Mouse (Mus musculus) forebrain, embryonic 15.5 days (tissue): ENCODE results near the gene H2-Ob. TPM values are rescaled to one million over a fixed set of nuclear protein-coding genes. Genes with fewer than 3 reads are reported as not detected.

Experiments
- polyA plus RNA-seq: library from polyadenylated mRNA; unstranded; fragments of >200 nt; fragmentation: Nextera tagmentation; extraction: Ambion mirVana; gene quantifications from 2 replicates; pipeline ENCODE4 v1.2.1, GENCODE M21; 2015

H2-Ob gene
- polyA plus RNA-seq, 1 experiment from 2014 or later = not detected

Other genes starting within 250 kb of the H2-Ob start
- gene H2-K1, start 238.6 kb upstream of the H2-Ob start, polyA plus RNA-seq = 8.1 and 13.0 TPM in 2 replicates
- gene Ring1, start 214.2 kb upstream of the H2-Ob start, polyA plus RNA-seq = 21.9 and 22.9 TPM in 2 replicates
- gene H2-Ke6, start 210.8 kb upstream of the H2-Ob start, polyA plus RNA-seq = 64.4 and 74.3 TPM in 2 replicates
- gene Slc39a7, start 207.2 kb upstream of the H2-Ob start, polyA plus RNA-seq = 148 and 156 TPM in 2 replicates
- gene Rxrb, start 207.1 kb upstream of the H2-Ob start, polyA plus RNA-seq = 58.2 and 64.5 TPM in 2 replicates
- 2.0 and 2.1 TPM in 2 replicates for gene Col11a2, start 199.5 kb upstream of the H2-Ob start, polyA plus RNA-seq
- gene H2-Oa, start 146.6 kb upstream of the H2-Ob start, polyA plus RNA-seq = 0.15 TPM in 1 of 2 replicates, not detected in the other
- gene H2-DMa, start 119.4 kb upstream of the H2-Ob start, polyA plus RNA-seq = 12.9 and 13.0 TPM in 2 replicates
- 132 and 133 TPM in 2 replicates for gene Brd2, start 116.3 kb upstream of the H2-Ob start, polyA plus RNA-seq
- 1.0 and 1.4 TPM in 2 replicates for gene H2-DMb2, start 95.6 kb upstream of the H2-Ob start, polyA plus RNA-seq
- gene H2-DMb1, start 85.8 kb upstream of the H2-Ob start, polyA plus RNA-seq = 0.88 and 0.91 TPM in 2 replicates
- gene Tap1, start 51.4 kb upstream of the H2-Ob start, polyA plus RNA-seq = 1.5 and 1.6 TPM in 2 replicates
- gene Psmb9, start 51.1 kb upstream of the H2-Ob start, polyA plus RNA-seq = 0.73 and 1.1 TPM in 2 replicates
- gene Psmb8, start 41.2 kb upstream of the H2-Ob start, polyA plus RNA-seq = 2.3 and 2.6 TPM in 2 replicates
- 1.3 and 1.7 TPM in 2 replicates for gene Tap2, start 35.4 kb upstream of the H2-Ob start, polyA plus RNA-seq
- gene H2-Ab1, start 18.8 kb downstream of the H2-Ob start, polyA plus RNA-seq = 0.86 and 1.2 TPM in 2 replicates
- 0.23 TPM in 1 of 2 replicates, not detected in the other for gene H2-Aa, start 48.9 kb downstream of the H2-Ob start, polyA plus RNA-seq
- 1.1 and 1.6 TPM in 2 replicates for gene H2-Eb1, start 67.0 kb downstream of the H2-Ob start, polyA plus RNA-seq
- gene H2-Eb2, start 86.8 kb downstream of the H2-Ob start, polyA plus RNA-seq = 0.14 TPM in 1 of 2 replicates, not detected in the other
- gene Btnl2, start 115.9 kb downstream of the H2-Ob start, polyA plus RNA-seq = 0.06 TPM in 1 of 2 replicates, not detected in the other
- not detected in 2 replicates for gene Btnl1, start 138.2 kb downstream of the H2-Ob start, polyA plus RNA-seq
- gene BC051142, start 159.9 kb downstream of the H2-Ob start, polyA plus RNA-seq = 1.5 and 3.3 TPM in 2 replicates
- gene Btnl4, start 238.4 kb downstream of the H2-Ob start, polyA plus RNA-seq = not detected in 2 replicates